Mouse (Mus musculus): ENCODE measurements around the gene Arhgap15. TPM values are rescaled to one million over a fixed set of nuclear protein-coding genes. Genes with fewer than 3 reads are reported as not detected.

Arhgap15 gene
- 3.3 and 6.6 TPM in 2 replicates for polyA plus RNA-seq (2012; ENCODE audit: low replicate concordance)

GRCm38 (mm10) chr2:43748287-43748983 lies at the start of gene Arhgap15:
Gene Arhgap15, plus strand, starts transcription at chr2:43748824.

Other genes starting within 250 kb of the Arhgap15 start
- gene Kynu, start 193.5 kb upstream of the Arhgap15 start, polyA plus RNA-seq (2012; ENCODE audit: low replicate concordance) = 0.56 and 1.9 TPM in 2 replicates